Comparison of ENCODE assay signal across 8 mouse cellular contexts in the genomic region with DNA sequence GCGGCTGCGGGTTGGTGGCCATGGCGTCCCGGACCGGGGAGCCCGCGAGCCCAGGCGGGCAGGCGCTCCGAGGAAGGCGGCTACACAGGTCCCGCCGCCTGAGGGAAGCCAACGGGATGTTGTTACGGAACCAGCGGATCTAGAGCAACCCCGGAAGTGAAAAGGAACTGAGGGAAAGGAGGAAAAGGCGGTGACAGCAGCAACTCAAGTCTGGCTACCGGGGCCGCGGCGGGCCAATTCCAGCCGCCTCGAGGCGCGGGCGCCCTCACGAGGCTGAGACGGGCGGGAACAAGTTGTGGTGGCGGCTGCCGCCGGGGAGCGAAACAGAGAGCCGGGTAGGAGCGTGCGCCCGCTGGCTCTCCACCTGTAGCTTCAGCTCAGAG. TPM values are rescaled to one million over a fixed set of nuclear protein-coding genes. Genes with fewer than 3 reads are reported as not detected.
DNase-seq lines count a peak whose midpoint lies in the region; ATAC-seq and TF ChIP-seq lines count a peak whose summit lies in the region.

A gene (minus strand): TSS at position 169 of the 383 bp plus-strand sequence.

- H3K4me2 ChIP-seq in hindbrain, postnatal 0 days (ENCODE audit: low read depth, low read length), result peak within 1 kb of the TSS; percentile 85

- peak; percentile 70 for TF ChIP-seq CTCF in gastrocnemius, adult 2 months (IDR thresholded peaks at IDR 0.05)
- TF ChIP-seq CTCF in hindbrain, postnatal 0 days (IDR thresholded peaks at IDR 0.05; ENCODE audit: low read depth), result peak; percentile 69
- TF ChIP-seq CTCF in left cerebral cortex, adult 2 months (IDR thresholded peaks at IDR 0.05), result peak; percentile 60

- peak within 1 kb of the TSS; percentile 96 for H3K9ac ChIP-seq in hindbrain, postnatal 0 days (replicated peaks; ENCODE audit: low read length)

- no peaks in the 10 kb centered on the region for H3K9me3 ChIP-seq in hindbrain, postnatal 0 days (ENCODE audit: low read length)

- H3K4me1 ChIP-seq in hindbrain, postnatal 0 days (ENCODE audit: insufficient read depth, low read length), result peaks cover 11% of the 10 kb centered on the region

- H3K36me3 ChIP-seq in hindbrain, postnatal 0 days (ENCODE audit: insufficient read depth, low read length), result no peaks in the 10 kb centered on the region

- peak within 1 kb of the TSS; percentile 92 for H3K27ac ChIP-seq in gastrocnemius, adult 2 months
- H3K27ac ChIP-seq in hindbrain, postnatal 0 days, result peak within 1 kb of the TSS; percentile 79
- peak within 1 kb of the TSS; percentile 69 for H3K27ac ChIP-seq in left cerebral cortex, adult 2 months

- intact Hi-C loops in gastrocnemius, adult 2 months (cut with DNase I), result loop anchor here (10.0 kb wide), 1 partner anchor 139 kb away; a partner anchor contains a TSS
- intact Hi-C loops in left cerebral cortex, adult 2 months (cut with DNase I), result loop anchor here (5.0 kb wide), 1 partner anchor 137 kb away; a partner anchor contains a TSS

- H3K27me3 ChIP-seq in hindbrain, postnatal 0 days (ENCODE audit: insufficient read depth, low read length), result no peaks in the 10 kb centered on the region

- peak within 1 kb of the TSS; percentile 86 for H3K4me3 ChIP-seq in gastrocnemius, adult 2 months
- H3K4me3 ChIP-seq in hindbrain, postnatal 0 days (ENCODE audit: low read length), result peak within 1 kb of the TSS; percentile 100
- peak within 1 kb of the TSS; percentile 99 for H3K4me3 ChIP-seq in left cerebral cortex, adult 2 months

- peak; percentile 87 for ATAC-seq in common myeloid progenitor, adult 5-6 weeks (replicated peaks; ENCODE audit: low read depth, poor library complexity, severe bottlenecking)
- peak; percentile 96 for ATAC-seq in hindbrain, postnatal 0 days
- ATAC-seq in megakaryocyte, adult 5-6 weeks (ENCODE audit: poor library complexity, severe bottlenecking), result peak; percentile 93

- DNase-seq in ZHBTc4 (ENCODE audit: low read depth, low spot score), result peak; percentile 98
- peak; percentile 97 for DNase-seq in gastrocnemius, adult 2 months
- peak; percentile 97 for DNase-seq in hindbrain, postnatal 0 days (ENCODE audit: low spot score)
- peak; percentile 99 for DNase-seq in left cerebral cortex, adult 2 months (ENCODE audit: extremely low spot score in 1 of 2, low spot score in 2 of 2)
- DNase-seq in right cerebral cortex, adult 2 months (ENCODE audit: low spot score in 2 of 2), result peak; percentile 99
- peak; percentile 96 for DNase-seq in urinary bladder, postnatal 14 days (ENCODE audit: low spot score)

- under 1% methylated on average over 36 of the region's 38 CpGs for WGBS in hindbrain, postnatal 0 days

RNA-seq across cellular contexts. Expression of the gene that starts here (rescaled TPM):
- total RNA-seq in common myeloid progenitor, adult 5-6 weeks (2017), result 50.1 and 53.4 TPM in 2 replicates
- total RNA-seq in gastrocnemius, adult 2 months (2021), result 10 to 100 TPM; 16.7 to 17.0 TPM
- total RNA-seq in hindbrain, postnatal 0 days (2014; rRNA removed), result 14.0 and 14.7 TPM in 2 replicates
- polyA plus RNA-seq in hindbrain, postnatal 0 days (2015; fragmentation: Nextera tagmentation; extraction: Ambion mirVana), result 29.4 and 29.5 TPM in 2 replicates
- total RNA-seq in left cerebral cortex, adult 2 months (2021), result 10 to 100 TPM; 40.1 to 42.5 TPM
- total RNA-seq in megakaryocyte, adult 5-6 weeks (2015), result 27.1 and 38.1 TPM in 2 replicates
- 35.8 and 39.1 TPM in 2 replicates for total RNA-seq in megakaryocyte, adult 5-6 weeks (2017)

Comparison
In these comparisons a context has a peak if more than half of its experiments do, and no peak if none do; other contexts are left out.
1. Peak in every context shown above with its lines: DNase-seq, ATAC-seq, H3K4me3 ChIP-seq and H3K27ac ChIP-seq.